Mouse (Mus musculus) urinary bladder, postnatal 36 days (tissue): Measurements from ENCODE around the gene Chordc1.
"Not testable (repeated sequence)": the region's sequence is repeated elsewhere in the genome, so short reads cannot be mapped to it uniquely, and the experiment has no call there.

Experiments
- DNase-seq, 2 experiments: peaks; one replicate each; pipeline ENCODE4 v3.0.0; 2022; ENCODE audit warnings: low spot score in 2 of 2, mixed read lengths in 1 of 2

Chordc1 gene

DNA sequence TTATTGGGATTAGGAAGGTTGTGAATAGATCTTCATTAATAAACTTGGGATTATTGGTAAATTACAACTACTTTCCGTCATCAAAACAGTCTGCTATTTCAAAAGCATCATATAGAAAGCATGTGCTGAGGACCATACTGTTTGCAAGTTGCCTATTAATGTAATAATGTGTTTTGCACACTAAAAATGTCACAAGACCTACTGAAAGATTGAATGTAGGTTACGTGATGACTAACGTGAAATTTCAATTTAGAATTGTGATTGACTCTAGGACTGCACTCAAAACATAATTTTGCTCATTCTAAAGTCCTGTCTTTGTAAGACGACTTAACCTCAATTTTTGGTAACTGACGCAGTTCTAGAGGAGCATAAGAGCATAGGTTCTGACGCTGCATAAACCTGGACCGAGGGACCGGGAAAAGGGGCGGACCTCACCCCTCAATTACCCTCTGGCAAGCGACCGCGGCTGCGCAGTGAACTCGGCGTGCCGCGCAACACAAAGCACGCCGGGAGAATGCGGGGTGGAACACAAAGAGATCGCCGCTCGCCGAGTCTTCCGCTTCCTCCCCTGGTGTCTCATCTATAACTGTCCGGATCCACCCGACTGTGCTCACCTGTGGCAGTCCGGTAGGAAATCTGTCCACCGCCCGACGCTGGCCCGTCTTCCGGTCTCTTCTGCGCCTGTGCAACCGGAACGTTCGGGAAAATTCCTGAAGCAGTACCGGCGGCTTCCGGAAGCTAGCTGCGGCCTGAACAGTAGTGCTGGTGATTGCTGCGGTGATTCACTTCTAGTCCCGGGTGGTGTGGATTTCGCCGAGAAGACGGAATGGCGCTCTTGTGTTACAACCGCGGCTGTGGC lies at the start of gene Chordc1:
TSS of gene Chordc1 (plus strand) at position 555 of the 859 bp plus-strand sequence.
- peak; percentile 88 to 93 for DNase-seq

DNA sequence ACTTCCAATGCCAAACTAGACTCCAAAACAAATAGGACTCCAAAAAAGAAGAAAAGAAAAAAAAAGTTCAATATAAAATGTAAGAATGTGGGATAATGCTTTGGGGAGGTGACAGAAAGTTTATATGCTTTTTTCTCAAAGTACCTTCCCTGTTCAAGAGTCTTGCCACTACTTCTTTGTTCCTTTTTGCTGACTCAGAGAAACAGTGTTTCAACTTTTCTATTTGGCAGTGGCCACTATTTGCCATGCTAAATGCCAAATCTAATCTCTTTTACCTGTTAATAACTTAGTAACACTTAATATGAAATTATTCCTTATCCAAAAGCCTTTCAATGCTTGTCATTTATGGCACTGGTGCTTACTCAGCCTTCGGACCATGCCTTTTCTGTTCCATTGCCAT lies 16.0 kb upstream of the Chordc1 start:
- DNase-seq = no peak

DNA sequence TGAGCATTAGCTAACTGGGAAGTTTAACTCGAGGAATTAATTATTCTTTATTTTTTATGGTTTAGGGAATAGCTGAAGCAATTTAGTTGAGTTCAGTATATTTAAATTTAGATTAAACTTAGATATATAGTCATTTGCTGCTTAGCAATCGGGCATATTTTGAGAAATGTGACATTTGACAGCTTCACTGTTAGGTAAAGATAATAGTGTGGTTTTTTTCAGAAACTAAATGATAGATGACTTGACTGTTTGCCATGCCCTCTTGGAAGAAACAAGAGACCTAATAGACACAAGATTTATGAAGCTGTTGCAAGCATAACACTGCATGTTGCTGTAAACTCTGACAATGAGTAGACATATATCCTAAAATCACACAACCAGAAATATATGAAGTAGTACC lies 15.1 kb upstream of the Chordc1 start:
- no peak for DNase-seq

DNA sequence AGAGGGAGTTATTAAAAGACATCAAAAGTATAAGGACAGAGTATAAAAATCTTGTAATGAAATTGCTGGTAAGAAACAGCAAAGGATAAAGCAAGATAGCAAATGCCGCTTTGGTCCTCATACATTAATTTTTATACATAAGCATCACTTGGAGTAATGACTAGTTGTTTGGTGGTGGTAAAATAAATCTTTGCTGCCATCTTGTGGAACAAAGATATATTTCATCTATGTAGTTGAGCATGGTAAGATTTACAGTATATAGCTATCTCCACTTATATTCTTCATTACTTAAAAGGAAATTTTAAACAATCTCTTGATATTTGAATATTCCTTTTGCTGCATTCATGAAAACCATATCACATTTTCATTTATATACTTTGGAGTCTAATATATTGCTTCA lies 14.4 kb upstream of the Chordc1 start:
- DNase-seq = no peak

DNA sequence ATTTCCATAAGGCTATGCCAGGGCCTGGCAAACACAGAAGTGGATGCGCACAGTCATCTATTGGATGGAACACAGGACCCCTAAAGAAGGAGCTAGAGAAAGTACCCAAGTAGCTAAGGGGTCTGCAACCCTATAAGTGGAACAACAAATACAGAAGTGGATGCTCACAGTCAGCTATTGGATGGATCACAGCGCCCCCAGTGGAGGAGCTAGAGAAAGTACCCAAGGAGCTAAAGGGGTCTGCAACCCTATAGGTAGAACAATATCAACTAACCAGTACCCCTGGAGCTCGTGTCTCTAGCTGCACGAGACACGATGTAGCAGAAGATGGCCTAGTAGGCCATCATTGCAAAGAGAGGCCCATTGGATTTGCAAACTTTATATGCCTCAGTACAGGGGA lies 13.2 kb upstream of the Chordc1 start:
- not testable (repeated sequence) for DNase-seq

DNA sequence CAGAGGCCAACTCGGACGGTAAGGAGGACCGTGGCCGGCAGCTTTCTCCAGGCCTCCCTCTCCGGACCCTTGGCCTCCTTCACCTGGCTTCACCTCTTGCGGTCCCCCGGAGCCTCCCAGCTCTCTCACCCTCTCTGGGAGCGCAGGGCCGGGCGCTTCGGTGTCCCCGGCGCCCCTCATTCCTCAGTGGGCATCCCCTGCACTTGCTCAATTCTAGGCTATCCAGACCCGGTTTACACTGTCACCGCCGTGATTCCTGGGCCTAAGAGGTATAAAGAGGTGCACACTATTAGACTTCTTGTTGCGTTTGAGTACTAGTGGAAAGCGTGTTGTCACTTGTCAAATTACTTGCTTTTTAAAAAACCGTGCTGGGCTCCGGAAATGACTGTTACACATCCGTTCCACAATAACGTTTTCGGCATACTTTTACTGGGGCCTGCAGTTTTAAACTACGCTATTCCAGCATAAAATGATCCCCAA lies 558 bp downstream of the Chordc1 start:
- DNase-seq = no peak

DNA sequence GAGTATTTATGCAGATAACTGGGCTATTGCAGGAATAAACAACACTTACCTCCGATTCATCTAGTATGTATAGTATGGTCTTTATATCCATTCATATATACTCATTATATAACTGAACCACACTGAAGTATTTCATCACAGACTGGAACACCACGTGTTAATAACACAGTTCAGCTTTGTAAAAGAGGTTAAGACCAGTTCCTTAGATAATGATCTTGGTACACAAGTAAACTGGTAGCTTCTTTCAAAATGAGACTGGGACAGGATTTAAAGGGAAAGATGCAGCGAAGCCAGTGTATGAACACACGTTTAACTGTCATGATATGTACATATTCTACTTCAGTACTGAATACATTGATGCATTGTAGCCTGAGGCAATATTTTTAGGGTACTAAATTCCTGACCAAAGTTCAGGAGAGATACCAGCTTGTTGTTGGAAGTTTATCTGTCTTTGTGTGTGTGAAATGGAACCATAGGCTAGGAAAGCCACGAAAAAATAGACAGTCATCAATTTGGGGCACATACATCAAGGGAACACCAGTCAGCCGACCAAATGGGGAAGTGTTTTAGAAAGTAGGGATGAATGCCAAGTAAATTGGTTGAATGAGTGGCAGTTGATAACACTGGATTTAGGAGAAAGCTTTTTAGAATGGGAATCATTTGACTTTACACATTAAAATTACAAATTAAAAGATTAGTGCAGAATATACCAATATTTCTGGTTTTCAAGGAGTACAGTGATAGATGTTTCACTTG lies 1.3 kb downstream of the Chordc1 start:
- DNase-seq = no peak

DNA sequence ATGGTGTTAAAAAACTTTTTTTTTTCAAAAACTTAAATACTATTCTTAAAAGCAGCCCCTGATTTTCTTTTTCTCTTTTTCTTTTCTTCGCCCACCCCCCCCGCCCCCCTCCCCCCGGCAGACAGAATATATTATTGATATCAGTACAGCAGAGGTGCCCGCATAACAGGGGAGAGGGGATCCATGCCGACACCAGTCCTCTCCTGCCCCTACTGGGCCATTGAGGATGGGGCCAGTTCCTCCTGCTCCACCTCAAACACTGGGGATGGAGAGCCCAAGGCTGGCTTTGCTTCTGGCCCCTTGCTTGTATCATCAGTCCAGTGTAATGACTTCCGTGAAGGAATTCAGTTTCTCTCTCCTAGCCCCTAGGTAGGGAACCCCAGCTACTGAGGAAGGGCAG lies 6.4 kb downstream of the Chordc1 start:
- DNase-seq = no peak

DNA sequence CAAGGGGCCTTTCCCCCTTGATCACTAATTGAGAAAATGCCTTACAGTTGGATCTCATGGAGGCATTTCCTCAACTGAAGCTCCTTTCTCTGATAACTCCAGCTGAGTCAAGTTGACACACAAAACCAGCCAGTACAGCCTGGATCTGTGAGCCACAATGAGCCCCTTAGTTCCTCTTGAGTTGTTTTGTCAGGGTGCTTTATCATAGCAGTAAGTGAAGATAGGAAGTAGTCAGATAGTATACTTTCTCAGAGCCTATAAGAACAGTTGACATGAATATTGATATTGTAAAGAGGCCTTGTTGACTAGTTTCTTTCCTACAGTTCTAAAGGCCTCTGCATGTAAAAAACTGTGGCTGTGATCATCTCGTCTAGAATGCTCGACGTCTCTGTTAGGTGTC lies 28.1 kb downstream of the Chordc1 start:
- no peak for DNase-seq
